Mouse (Mus musculus) kidney, adult 9 months (tissue): ENCODE results near the gene Rfx2.

Source experiments
- DNase-seq: peaks from one replicate; pipeline ENCODE4 v3.0.0; 2022

The Rfx2 gene

DNA sequence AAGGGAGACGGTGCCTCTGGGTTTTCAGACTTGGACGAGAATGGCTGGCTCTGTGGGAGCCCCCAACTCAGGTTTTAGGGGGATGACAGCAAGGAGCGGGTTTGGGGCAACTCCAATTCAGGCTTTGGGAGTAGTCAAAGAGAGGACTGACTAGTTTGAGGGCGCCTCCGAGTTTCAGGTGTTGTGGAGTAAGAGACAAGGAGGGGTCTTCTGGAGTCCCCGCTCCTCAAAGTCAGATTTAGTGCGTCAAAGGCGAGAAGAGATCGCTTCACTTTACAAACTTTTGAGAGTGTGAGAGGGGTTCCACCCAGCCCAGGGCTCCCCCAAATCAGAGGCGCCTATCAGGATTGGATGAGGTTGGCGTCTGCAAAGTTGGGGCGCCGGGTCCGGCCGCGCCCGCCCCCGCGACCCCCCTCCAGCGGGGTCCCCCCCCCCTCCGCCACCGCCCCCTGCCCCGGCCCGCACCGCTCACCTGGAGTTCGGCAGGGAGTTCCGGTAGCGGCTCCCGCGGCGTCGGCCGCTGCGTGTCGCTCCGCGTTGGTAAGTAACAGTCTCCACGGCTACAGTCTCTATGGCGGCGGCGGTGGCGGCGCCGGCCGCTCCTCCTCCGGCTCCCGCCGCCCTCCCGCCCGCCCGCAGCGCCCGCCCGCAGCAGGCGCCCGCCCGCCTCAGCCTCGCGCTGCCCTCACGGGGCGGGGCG lies at the start of gene Rfx2:
Gene Rfx2, minus strand, starts transcription at position 603 of the 700 bp plus-strand sequence.
- DNase-seq = no peak

DNA sequence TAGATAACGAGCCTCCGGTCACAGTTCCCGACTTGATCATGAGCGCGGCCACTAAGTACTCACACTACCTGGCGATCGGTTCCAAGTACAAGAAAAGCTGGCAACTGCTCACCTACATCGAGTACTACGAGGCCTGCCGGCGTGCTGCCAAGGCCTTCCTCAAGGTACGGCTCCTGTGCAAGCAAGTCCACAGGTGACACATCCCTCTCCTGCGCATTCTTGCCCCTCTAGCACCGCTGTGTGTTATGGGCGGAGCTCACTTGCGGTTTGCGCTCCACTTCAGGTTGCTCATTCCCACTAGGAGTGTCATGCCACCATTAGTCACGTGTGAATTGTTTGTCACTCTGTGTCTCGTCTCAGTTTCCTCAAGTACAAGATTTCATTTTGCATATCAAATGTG lies 46.6 kb upstream of the Rfx2 start:
- no peak for DNase-seq

DNA sequence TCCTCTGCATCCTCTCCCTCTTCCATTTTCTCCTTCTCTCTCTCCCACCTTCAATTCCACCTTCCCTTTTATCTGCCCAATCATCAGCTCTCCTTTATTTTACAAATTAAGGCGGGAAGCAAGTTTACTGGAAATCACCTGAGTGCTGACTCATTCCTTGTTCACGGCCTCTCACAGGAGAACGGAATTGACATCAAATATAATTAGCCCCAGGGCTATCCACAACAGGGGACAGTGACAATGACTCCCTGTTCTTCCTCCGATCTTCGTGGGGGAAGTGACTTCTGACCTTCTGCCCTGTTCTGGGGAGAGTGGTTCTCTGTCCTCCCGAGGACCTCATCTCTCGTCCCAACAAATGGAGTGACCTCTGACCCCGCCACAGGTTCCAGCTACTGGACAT lies 46.2 kb upstream of the Rfx2 start:
- DNase-seq = no peak

DNA sequence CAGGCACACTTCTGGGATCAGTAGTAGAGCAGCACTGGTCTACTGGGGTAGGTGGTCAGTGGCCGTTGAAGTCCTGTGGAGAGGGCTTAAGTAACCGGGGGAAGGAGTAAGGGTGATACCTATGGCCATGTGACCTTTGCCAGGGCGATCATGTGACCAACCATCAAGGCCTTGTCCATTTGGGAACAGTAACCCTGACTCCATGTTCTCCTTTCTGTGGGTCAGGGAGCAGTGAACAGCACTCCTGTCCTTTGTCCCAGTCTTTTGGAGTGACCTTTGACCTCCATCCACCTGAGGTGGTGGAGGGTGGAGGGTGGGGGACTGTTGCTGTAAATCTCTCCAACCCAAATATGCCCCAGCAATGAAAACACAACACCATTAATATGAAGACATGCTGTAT lies 45.7 kb upstream of the Rfx2 start:
- DNase-seq = no peak

DNA sequence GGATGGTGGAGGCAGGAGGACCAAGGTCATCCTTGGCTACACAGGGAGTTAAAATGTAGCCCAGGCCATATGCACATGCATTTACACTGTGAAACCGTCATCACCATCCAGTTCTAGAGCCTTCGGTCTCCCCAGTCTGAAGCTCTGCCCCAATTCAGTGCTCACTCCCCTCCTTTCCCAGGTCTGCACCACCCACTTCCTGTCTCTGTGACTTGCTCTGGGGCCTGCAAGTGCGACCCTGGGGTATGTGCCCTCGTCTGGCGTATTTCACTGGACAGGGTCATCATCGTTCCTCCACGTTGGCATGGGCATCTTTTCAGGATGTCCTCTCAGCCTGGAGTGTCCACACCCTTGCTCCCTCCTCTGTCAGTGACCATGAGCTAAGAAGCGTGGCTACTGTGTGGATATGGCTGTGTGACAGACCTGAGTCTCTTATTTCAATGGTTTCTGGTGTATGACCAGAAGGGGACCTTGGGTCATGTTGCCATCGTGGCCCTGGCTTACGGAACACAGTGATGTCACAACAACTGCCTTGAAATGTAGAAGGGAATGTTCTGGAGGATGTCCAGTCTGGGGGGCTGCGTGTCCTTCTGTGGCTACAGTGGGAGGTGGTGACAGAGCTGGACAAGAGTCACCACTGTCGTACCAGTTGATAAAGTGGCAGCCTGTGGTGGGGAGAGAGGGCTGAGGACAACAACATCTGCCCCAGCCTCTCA lies 44.3 kb upstream of the Rfx2 start, which contains the start of gene 1700061G19Rik:
Gene 1700061G19Rik, plus strand, starts transcription at position 542 of the 716 bp plus-strand sequence.
- no peak for DNase-seq

DNA sequence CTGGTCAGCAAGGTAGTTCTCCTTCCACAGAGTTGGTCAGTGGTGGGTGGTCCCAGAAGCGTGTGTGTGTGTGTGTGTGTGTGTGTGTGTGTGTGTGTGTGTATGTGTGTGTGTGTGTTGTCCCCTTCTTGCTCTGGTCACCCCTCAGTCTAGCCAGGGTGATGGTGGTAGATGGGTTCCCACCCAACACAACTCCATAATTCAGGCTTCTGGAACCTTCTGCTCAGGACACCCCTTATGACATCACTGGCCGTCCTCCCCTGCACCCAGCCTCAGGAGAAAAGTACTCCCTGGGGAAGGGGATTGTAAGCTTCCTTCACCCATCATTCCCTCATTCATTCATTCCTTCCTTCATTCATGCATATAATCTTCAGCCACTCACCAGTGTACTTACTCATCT lies 43.4 kb upstream of the Rfx2 start, which contains the start of gene Acsbg2:
Gene Acsbg2, minus strand, starts transcription at position 211 of the 400 bp plus-strand sequence.
- DNase-seq = no peak

DNA sequence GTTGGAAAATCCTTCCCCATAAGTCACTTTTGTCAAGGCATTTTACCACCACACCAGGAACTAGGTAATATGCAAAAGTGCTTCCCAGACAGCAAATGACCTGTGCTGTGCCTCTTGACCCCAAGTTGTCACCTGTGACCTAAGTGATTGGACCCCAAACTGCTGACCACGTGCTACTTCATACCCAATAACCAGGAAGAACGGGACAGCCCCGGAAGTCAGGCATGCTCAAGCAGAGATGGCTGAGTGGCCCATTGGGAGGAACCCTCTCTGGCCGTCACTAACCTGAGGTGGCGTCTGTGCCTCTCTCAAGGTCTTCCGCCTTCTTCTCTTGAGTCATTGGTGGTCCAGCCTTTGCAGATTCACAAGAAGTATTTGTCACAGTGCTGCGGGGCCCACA lies 41.7 kb upstream of the Rfx2 start:
- DNase-seq = no peak

DNA sequence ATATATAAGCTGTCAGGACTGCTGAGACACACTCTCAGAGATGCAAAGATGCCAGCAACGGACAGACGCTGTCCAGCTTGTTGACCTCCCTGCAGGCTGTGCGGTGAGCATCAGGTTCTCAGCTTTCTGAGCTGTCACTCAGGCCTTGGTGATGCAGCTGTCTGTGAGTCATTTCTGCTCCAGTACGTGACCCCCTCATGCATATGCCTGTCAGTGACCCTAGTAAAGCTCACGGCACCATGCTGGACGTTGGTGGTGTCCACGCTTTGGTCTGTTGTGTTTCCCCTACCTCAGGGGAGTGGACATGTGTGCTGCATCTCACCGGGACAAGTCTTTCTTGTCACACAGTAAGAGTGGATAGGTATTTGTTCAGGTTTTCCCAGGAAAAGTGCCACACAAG lies 41.0 kb upstream of the Rfx2 start:
- DNase-seq = no peak

DNA sequence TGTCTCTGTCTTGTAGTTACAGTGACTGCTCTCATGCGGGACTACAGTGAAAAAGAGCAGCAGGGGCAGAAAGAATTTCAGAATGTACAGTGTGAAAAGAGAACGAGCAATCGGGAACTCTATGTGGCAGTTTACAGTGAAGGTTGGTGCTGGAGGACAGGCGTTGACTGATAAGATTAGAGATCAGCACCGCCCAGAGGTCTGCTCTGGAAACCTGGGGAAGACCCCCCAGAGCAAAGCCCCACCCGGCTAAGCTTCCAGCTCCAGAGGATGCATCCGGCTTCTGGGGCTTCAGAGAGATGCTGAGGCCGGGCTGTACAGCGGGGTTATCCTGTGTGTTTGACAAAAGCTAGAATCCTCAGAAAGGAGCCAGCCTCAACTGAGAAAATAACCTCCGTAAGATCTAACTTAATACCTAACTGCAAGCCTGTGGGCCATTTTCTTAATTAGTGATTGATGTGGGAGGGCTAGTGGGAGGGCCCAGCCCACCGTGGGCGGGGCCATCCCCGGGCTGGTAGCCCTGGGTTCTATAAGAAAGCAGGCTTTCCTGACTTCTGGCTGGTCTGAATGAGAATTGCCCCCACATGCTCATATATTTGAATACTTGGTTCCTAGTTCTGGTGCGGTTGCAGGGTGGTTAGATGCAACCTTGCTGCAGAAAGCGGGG lies 39.6 kb upstream of the Rfx2 start:
- no peak for DNase-seq

DNA sequence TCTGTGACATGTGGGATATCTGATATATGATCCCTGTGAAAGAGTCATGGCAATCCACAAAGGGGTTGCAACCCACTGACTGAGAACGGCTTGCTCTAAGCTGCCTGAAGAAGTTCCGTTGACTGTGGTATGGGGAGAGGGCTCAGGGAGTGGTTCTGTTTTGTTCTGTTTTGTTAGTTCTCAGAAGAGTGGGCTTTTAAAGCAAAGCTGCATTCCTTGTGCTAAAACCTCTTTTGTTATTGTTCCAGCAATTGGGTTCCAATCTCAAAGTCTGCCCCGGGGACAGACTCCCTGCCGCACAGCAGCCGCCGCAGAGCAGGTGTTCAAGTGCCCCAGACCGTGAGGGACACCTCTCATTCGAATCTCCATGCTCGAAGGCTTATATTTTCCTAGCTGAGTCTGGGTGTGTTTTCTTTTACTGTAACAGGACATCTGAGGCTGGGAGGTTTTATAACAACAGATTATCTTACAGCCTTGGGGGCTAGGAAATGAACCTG lies 38.7 kb upstream of the Rfx2 start:
- DNase-seq = no peak

DNA sequence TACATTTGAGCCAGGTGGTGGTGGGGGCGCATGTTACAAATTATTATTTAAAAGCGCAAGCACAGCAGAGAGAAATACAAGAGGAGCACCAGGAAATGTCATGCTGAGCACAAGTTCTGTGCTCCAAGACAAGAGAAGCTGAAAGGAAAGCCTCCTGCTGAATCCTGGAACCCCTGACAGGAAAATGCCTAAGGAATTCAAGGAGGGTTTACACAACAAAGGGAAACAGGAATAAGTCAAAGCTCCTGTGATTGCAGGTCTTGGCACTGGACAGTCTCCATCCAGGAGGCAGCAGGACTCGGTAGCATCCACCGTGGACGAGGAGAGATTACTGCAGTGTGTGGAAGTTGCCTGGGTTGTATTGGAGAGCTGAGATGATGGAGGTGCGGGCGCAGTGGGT lies 35.3 kb upstream of the Rfx2 start:
- no peak for DNase-seq

DNA sequence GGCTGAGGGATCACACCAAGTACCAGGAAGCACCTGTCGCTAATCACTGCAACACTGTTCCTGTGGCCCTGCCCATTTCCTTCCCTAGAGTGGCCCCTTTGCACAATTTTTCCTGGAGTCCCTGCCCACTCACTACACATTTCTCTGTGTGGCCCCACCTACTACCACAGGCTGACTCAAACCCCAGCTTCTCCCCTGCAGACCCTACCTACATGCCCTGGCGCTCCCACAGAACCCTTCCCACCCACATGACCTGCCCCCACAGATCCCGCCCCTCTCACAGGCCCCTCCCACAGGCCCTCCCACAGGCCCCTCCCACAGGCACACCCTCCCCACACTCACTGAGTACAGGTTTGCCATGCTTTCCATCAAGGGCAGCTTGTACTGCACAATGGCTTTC lies 30.4 kb upstream of the Rfx2 start:
- DNase-seq = no peak

DNA sequence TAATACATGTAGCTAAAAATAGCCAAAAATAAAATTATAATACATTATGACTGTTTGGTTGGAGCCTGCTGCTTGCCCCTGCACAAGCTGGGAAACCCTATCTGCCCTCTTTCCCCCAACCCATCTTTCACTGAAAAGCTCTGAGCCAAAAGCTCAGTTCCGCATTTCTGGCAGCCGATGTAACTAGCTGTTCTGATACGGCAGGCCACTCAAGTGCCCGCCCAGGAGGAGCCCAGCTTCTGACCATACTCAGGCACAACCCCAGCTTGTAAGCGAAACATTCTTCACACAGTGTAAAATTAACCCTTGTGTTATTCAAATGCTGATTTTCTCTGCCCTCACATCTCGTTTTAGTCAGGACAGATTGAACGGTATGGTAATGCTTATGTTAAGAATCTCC lies 28.1 kb upstream of the Rfx2 start:
- no peak for DNase-seq

DNA sequence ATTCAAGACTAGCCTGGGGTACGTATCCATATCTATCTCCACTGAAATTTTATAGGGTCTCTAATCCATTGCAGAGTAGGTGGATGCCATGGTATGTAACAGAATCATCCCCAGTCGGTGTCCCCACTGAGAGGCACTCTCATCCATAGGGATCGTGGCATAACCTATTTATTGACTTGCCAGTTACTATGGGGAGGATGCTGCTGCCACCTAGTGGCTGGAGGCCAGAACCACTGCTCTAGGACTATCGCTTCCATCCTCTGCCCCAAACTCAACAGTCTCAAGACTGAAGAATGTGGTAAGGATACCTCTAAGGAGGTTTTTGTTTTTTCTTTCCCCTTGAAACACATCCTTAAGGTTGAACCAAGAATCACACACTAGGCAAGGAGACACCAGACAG lies 27.4 kb upstream of the Rfx2 start:
- peak; percentile 72 for DNase-seq

DNA sequence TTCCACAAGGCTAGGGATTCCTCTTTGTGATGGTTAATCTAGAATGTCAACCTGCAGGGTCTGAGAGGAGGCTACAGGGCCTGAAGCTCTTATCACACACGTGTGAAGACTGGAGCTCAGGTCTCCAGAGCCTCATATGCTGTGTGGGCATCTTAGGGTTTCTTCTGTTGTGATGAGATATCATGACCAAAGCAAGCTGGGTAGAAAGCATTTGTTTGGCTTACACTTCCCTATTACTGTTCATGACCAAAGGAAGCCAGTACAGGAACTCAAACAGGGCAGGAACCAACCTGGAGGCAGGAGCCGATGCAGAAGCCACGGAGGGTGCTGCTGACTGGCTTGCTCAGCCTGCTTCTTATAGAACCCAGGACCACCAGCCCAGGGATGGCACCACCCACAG lies 24.6 kb upstream of the Rfx2 start:
- DNase-seq = no peak

DNA sequence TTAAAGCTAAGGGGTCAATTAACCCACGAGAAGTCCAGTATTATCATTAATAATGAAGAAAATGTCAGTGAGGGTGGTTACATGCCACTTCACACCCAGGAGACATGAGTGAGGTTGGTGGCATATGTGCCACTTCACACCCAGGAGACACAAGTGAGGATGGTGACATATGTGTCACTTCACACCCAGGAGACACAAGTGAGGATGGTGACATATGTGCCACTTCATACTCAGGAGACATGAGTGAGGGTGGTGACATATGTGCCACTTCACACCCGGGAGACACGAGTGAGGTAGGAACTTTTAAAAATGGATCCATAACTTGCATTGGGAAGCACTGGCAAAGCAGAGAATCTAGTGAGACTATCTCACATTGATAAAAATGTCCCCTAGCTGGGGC lies 20.4 kb upstream of the Rfx2 start:
- DNase-seq = no peak

DNA sequence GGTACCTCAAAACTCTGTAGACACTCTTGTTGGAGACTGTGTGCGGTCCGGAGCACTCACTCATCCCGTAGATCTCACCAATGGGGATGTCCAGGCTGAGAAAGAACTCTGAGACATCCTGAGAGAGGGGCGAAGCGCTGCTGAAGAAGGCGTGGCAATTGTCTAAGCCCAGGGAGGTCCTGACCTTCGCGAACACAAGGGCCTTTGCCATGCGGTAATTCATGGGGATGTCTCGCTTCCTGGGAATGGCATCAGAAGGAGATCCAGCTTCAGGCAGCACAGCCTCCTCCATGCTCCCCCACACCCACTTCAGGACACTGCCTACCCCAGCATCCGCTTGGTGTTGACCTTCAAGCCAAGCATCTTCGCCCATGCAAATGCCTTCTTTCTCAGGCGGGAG lies 18.9 kb upstream of the Rfx2 start:
- DNase-seq = no peak

DNA sequence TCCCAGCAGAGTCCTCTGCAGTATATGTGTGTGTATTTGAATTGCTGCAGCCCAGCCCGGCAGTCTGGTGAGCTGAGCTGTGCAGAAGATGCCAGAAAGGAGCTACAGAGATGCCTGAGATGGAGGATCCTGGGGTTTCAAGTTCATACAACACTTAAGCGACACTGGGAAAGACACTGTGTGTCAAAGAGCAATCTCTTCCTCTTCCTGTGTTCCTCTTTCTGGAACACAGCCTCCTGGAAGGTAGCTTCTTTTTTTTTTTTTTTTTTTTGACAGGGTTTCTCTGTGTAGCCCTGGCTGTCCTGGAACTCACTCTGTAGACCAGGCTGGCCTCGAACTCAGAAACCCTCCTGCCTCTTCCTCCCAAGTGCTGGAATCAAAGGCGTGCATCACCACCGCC lies 18.0 kb upstream of the Rfx2 start:
- no peak for DNase-seq

DNA sequence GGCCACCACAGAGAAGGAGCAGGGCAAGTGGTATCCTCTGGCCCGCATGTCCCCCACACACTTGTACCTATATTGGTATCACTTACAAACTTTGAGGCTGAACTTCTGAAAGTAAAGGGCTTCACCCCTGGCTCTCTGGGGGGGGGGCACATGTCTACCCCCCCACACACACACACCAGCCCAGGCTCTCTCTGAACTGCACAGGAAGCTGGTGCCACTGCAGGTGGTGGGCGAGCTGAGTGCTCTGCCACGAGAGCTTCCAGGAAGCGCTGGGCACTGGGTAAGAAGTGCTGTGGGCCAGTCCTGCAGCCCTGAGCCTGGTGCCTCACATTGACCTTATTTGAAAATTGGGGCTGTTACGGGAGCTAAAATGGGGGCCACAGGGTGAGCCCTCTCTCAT lies 12.9 kb upstream of the Rfx2 start:
- no peak for DNase-seq

DNA sequence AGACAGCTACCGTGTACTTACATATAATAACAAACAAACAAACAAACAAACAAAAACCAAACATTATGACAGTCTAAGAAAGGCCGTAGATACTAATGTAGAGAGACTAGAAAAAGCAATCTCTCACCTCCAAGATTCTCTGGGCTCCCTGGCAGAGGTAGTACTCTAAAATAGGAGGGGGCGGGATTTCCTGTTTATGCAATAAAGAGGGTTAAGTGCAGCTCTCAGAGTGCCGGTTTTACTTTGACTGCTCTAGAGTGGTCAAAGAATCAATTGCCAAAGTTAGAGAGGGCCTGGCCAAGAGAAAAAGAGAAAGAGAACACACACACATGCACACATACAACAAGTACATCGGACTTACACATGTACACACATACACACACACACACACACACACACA lies 11.4 kb upstream of the Rfx2 start:
- DNase-seq = no peak

DNA sequence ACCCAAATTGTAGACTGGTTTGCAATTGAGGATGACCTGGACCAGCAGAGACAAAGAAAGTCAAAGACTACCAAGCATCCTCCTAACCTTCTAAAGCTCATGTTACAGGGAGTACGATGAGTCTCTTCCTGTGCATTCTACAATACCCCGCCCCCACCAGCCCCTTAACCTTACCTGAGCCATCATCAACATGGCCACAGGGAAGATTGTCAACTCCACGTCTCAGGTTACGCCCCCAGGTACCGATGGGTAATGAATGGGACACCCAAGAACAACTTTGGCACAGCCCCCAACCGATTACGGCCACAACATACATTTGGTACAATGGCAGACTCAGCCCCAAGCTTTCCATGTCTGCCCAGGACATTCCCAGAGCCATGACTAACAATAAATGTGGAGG lies 9.7 kb upstream of the Rfx2 start:
- DNase-seq = no peak

DNA sequence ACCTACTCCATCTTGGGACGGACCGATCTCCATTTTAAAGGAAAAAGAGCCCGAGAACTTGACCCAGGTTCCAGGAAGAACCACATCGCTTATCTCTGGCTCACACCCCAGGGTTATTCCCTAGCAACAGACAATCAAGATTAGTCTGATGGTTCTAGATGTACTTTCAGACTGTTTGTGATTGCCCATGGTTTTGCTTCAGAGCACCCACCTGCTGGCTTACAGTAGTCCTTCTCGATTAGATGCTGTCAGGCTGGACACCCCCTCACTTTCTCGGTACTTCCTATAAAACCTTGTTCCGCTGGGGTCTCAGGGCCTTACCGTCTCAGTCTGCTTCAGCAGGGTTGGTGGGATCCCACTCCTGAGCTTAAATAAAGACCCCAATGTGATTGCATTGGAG lies 5.5 kb upstream of the Rfx2 start:
- no peak for DNase-seq

DNA sequence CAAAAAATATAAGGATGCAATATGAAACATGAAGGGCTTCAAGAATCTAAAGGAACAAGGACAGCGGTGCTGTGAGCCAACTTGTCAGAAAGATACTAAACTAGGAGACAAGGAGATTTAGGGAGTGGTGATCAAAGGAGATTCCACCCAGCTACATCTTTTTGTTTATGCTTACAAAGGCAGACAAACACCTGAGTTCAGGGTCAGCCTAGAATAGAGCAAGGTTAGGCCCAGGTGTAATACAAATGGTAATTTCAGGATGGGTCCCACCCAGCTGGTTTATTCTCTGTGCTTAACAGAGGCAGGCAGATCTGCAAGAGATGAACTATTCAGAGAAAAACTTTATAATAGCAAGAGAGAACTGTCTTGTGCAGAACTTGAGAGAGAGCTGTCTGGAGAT lies 2.6 kb upstream of the Rfx2 start:
- DNase-seq = no peak

DNA sequence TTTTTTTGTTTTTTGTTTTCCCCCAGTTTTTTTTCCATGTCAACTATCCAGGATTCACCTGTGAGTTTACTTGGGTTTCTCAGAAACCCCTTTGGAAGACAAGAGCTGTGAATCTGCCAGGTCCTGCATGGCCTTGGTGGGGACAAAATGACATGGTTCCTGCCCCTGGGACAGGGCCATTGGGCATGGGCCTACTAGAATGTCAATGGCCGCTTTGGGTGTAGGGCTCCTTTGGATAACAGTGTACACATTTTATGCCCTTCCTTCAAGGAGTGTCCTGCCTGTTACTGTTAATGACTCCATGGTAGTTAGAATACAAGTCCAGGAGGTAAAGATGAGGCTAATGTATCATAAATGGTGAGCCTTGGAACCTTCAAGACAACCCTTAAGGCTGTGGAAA lies 2.1 kb upstream of the Rfx2 start:
- DNase-seq = no peak
